ENCODE assay signal across 22 mouse cellular contexts in genomic region chr14:74538187-74538586, GRCm38 (mm10).
DNase-seq lines count a peak whose midpoint lies in the region; ATAC-seq lines count a peak whose summit lies in the region.
"Had no signal": no experiment of that assay in that cellular context is flagged by ENCODE, and none has a peak within 500 bp of the region (broad histone marks: within the 10 kb centered on the region; RNA-seq: fewer than 3 reads in every experiment).

No protein-coding gene starts in this region.

- no peak overlapping the region for H3K27ac ChIP-seq in forebrain, embryonic 16.5 days (ENCODE audit: low read length)
- no peak overlapping the region for H3K27ac ChIP-seq in forebrain, embryonic 15.5 days (replicated peaks)
- H3K27ac ChIP-seq: embryonic facial prominence, embryonic 12.5 days; heart, embryonic 10.5 days; hindbrain, embryonic 10.5 days; liver, embryonic 13.5 days; midbrain, embryonic 13.5 days had no signal

- ATAC-seq in forebrain, embryonic 16.5 days = 0 out of 2 replicates have a peak, but pooled peaks have one; percentile 40
- ATAC-seq in forebrain, embryonic 15.5 days (replicated peaks) = no peak
- ATAC-seq: CD4-positive, CD25-positive, alpha-beta regulatory T cell, adult 4 months; intestine, postnatal 0 days; midbrain, embryonic 13.5 days had no signal

- DNase-seq in left cerebral cortex, adult 9 months (ENCODE audit: low spot score in 2 of 2) = peak; percentile 26 to 35
- no peak for DNase-seq in left cerebral cortex, postnatal 4 days
- DNase-seq in right cerebral cortex, postnatal 36 days (ENCODE audit: low spot score in 2 of 2) = peak; percentile 2 to 6
- no peak for DNase-seq in right cerebral cortex, postnatal 4 days
- DNase-seq in heart, postnatal 4 days = no peak
- DNase-seq: adrenal gland, postnatal 25 days; cerebellum, adult 11-12 months; cerebellum, postnatal 14 days; gastrocnemius, postnatal 10 days; kidney, postnatal 36 days; liver, embryonic 13.5 days; lung, adult 2 months had no signal

- no peaks in the 10 kb centered on the region for H3K9me3 ChIP-seq in forebrain, embryonic 16.5 days (ENCODE audit: control insufficient read depth, low read length)
- no peaks in the 10 kb centered on the region for H3K9me3 ChIP-seq in forebrain, embryonic 15.5 days
- H3K9me3 ChIP-seq: embryonic facial prominence, embryonic 12.5 days; heart, embryonic 10.5 days; hindbrain, embryonic 10.5 days; liver, embryonic 13.5 days; megakaryocyte, embryonic 14.5 days; midbrain, embryonic 13.5 days had no signal

- no peaks in the 10 kb centered on the region for H3K36me3 ChIP-seq in forebrain, embryonic 16.5 days (ENCODE audit: control insufficient read depth, insufficient read depth)
- no peaks in the 10 kb centered on the region for H3K36me3 ChIP-seq in forebrain, embryonic 15.5 days
- H3K36me3 ChIP-seq: embryonic facial prominence, embryonic 12.5 days; heart, embryonic 10.5 days; hindbrain, embryonic 10.5 days; liver, embryonic 13.5 days; midbrain, embryonic 13.5 days had no signal

- H3K4me3 ChIP-seq in forebrain, embryonic 16.5 days (replicated peaks; ENCODE audit: low read length) = no peak overlapping the region
- H3K4me3 ChIP-seq in forebrain, embryonic 15.5 days = no peak overlapping the region
- H3K4me3 ChIP-seq: embryonic facial prominence, embryonic 12.5 days; erythroblast, embryonic 14.5 days; heart, embryonic 10.5 days; hindbrain, embryonic 10.5 days; liver, embryonic 13.5 days; megakaryocyte, embryonic 14.5 days; midbrain, embryonic 13.5 days had no signal

- 62% methylated on average over 2 of the region's 2 CpGs for WGBS in forebrain, embryonic 16.5 days
- 82% methylated on average over 2 of the region's 2 CpGs for WGBS in forebrain, embryonic 15.5 days

- no peaks in the 10 kb centered on the region for H3K27me3 ChIP-seq in forebrain, embryonic 16.5 days (replicated peaks; ENCODE audit: control insufficient read depth, insufficient read depth, low read length)
- H3K27me3 ChIP-seq in forebrain, embryonic 15.5 days = no peaks in the 10 kb centered on the region
- H3K27me3 ChIP-seq: embryonic facial prominence, embryonic 12.5 days; liver, embryonic 13.5 days; megakaryocyte, embryonic 14.5 days; midbrain, embryonic 13.5 days had no signal

- no peak overlapping the region for H3K9ac ChIP-seq in forebrain, embryonic 16.5 days (replicated peaks; ENCODE audit: low read depth, low read length)
- no peak overlapping the region for H3K9ac ChIP-seq in forebrain, embryonic 15.5 days (replicated peaks)
- H3K9ac ChIP-seq: embryonic facial prominence, embryonic 12.5 days; liver, embryonic 13.5 days; midbrain, embryonic 13.5 days had no signal

- no peaks in the 10 kb centered on the region for H3K4me1 ChIP-seq in forebrain, embryonic 16.5 days (replicated peaks; ENCODE audit: control insufficient read depth, insufficient read depth, low read length)
- no peaks in the 10 kb centered on the region for H3K4me1 ChIP-seq in forebrain, embryonic 15.5 days
- H3K4me1 ChIP-seq: embryonic facial prominence, embryonic 12.5 days; heart, embryonic 10.5 days; hindbrain, embryonic 10.5 days; liver, embryonic 13.5 days; megakaryocyte, embryonic 14.5 days; midbrain, embryonic 13.5 days had no signal

- intact Hi-C loops in left cerebral cortex, postnatal 4 days (cut with DNase I) = no loop called here

- H3K4me2 ChIP-seq in forebrain, embryonic 16.5 days (ENCODE audit: low read length) = no peak overlapping the region
- no peak overlapping the region for H3K4me2 ChIP-seq in forebrain, embryonic 15.5 days (replicated peaks)
- H3K4me2 ChIP-seq: embryonic facial prominence, embryonic 12.5 days; liver, embryonic 13.5 days; midbrain, embryonic 13.5 days had no signal

Comparison
In these comparisons a context has a peak if more than half of its experiments do, and no peak if none do; other contexts are left out.
1. DNase-seq: peak in left cerebral cortex, adult 9 months (2 of 2) and right cerebral cortex, postnatal 36 days (2 of 2); none in left cerebral cortex, postnatal 4 days (single experiment), right cerebral cortex, postnatal 4 days (single experiment) and heart, postnatal 4 days (single experiment).